Mouse (Mus musculus): ENCODE data around the gene Grcc10. TPM values are rescaled to one million over a fixed set of nuclear protein-coding genes. Genes with fewer than 3 reads are reported as not detected.
A peak's percentile ranks its signal among the peaks of the same experiment; 100 is the strongest.

Grcc10 gene
- 100 to 1,000 TPM; 298 to 316 TPM for total RNA-seq (2021)

GRCm38 (mm10) chr6:124740888-124741761 lies at the start of gene Grcc10:
Gene Grcc10 (minus strand): TSS chr6:124741374.
- peak; percentile 91 to 95 for DNase-seq (ENCODE audit: extremely low spot score in 1 of 2, low spot score in 2 of 2)
- intact Hi-C loops (cut with DNase I) = no loop called here

- intact Hi-C loops (cut with DNase I) = no loop called here
- DNase-seq (ENCODE audit: extremely low spot score in 1 of 2, low spot score in 2 of 2) = no peak
Measured at GRCm38 (mm10) chr6:124790121-124790520, 48.9 kb upstream of the Grcc10 start.

- no peak for DNase-seq (ENCODE audit: extremely low spot score in 1 of 2, low spot score in 2 of 2)
- intact Hi-C loops (cut with DNase I) = no loop called here
Measured at GRCm38 (mm10) chr6:124789519-124789918, 48.3 kb upstream of the Grcc10 start.

- peak in 1 of 2 experiments; percentile 31 for DNase-seq (ENCODE audit: extremely low spot score in 1 of 2, low spot score in 2 of 2)
- intact Hi-C loops (cut with DNase I) = no loop called here
Measured at GRCm38 (mm10) chr6:124787722-124788121, 46.5 kb upstream of the Grcc10 start.

GRCm38 (mm10) chr6:124786756-124787420 lies 45.7 kb upstream of the Grcc10 start:
- peak in 1 of 2 experiments; percentile 33 for DNase-seq (ENCODE audit: extremely low spot score in 1 of 2, low spot score in 2 of 2)
- intact Hi-C loops (cut with DNase I) = no loop called here

GRCm38 (mm10) chr6:124782436-124782835 lies 41.3 kb upstream of the Grcc10 start:
- intact Hi-C loops (cut with DNase I) = no loop called here
- peak in 1 of 2 experiments; percentile 81 for DNase-seq (ENCODE audit: extremely low spot score in 1 of 2, low spot score in 2 of 2)

GRCm38 (mm10) chr6:124780917-124781316 lies 39.7 kb upstream of the Grcc10 start:
- intact Hi-C loops (cut with DNase I) = no loop called here
- no peak for DNase-seq (ENCODE audit: extremely low spot score in 1 of 2, low spot score in 2 of 2)

GRCm38 (mm10) chr6:124779984-124780416 lies 38.8 kb upstream of the Grcc10 start:
- DNase-seq (ENCODE audit: extremely low spot score in 1 of 2, low spot score in 2 of 2) = no peak

GRCm38 (mm10) chr6:124779222-124779983 lies 38.2 kb upstream of the Grcc10 start, which contains the start of gene Lrrc23:
Gene Lrrc23 (minus strand): TSS chr6:124779727.
- peak; percentile 58 to 62 for DNase-seq (ENCODE audit: extremely low spot score in 1 of 2, low spot score in 2 of 2)
- intact Hi-C loops (cut with DNase I) = no loop called here

More at GRCm38 (mm10) chr6:124779984-124780416, 38.8 kb upstream of the Grcc10 start:
- intact Hi-C loops (cut with DNase I) = no loop called here

- peak in 1 of 2 experiments; percentile 30 for DNase-seq (ENCODE audit: extremely low spot score in 1 of 2, low spot score in 2 of 2)
- intact Hi-C loops (cut with DNase I) = no loop called here
Measured at GRCm38 (mm10) chr6:124770511-124770910, 29.3 kb upstream of the Grcc10 start.

GRCm38 (mm10) chr6:124770013-124770412 lies 28.8 kb upstream of the Grcc10 start:
- intact Hi-C loops (cut with DNase I) = no loop called here

GRCm38 (mm10) chr6:124769101-124769765 lies 28.1 kb upstream of the Grcc10 start, which contains the start of gene Eno2:
Gene Eno2 (minus strand): TSS chr6:124769673.
- intact Hi-C loops (cut with DNase I) = no loop called here

More at GRCm38 (mm10) chr6:124770013-124770412, 28.8 kb upstream of the Grcc10 start:
- DNase-seq (ENCODE audit: extremely low spot score in 1 of 2, low spot score in 2 of 2) = no peak

GRCm38 (mm10) chr6:124768704-124769044 lies 27.5 kb upstream of the Grcc10 start:
- no peak for DNase-seq (ENCODE audit: extremely low spot score in 1 of 2, low spot score in 2 of 2)
- intact Hi-C loops (cut with DNase I) = no loop called here

More at GRCm38 (mm10) chr6:124769101-124769765, 28.1 kb upstream of the Grcc10 start, which contains the start of gene Eno2:
- peak; percentile 63 to 88 for DNase-seq (ENCODE audit: extremely low spot score in 1 of 2, low spot score in 2 of 2)

GRCm38 (mm10) chr6:124767920-124768703 lies 26.9 kb upstream of the Grcc10 start:
- intact Hi-C loops (cut with DNase I) = no loop called here
- peak in 1 of 2 experiments; percentile 72 for DNase-seq (ENCODE audit: extremely low spot score in 1 of 2, low spot score in 2 of 2)

GRCm38 (mm10) chr6:124767536-124767919 lies 26.4 kb upstream of the Grcc10 start:
- intact Hi-C loops (cut with DNase I) = no loop called here

GRCm38 (mm10) chr6:124765951-124766350 lies 24.8 kb upstream of the Grcc10 start:
- no peak for DNase-seq (ENCODE audit: extremely low spot score in 1 of 2, low spot score in 2 of 2)
- intact Hi-C loops (cut with DNase I) = no loop called here

More at GRCm38 (mm10) chr6:124767536-124767919, 26.4 kb upstream of the Grcc10 start:
- DNase-seq (ENCODE audit: extremely low spot score in 1 of 2, low spot score in 2 of 2) = peak in 1 of 2 experiments; percentile 22

- DNase-seq (ENCODE audit: extremely low spot score in 1 of 2, low spot score in 2 of 2) = peak; percentile 54 to 89
- intact Hi-C loops (cut with DNase I) = loop anchor here (5.0 kb wide), 1 partner anchor 48 kb away; the partner anchor contains the start of gene Spsb2
Measured at GRCm38 (mm10) chr6:124759259-124759658, 18.1 kb upstream of the Grcc10 start.

Data from left cerebral cortex, postnatal 10 days (tissue).